Mouse (Mus musculus): ENCODE measurements around the gene Gm45140. TPM values are rescaled to one million over a fixed set of nuclear protein-coding genes. Genes with fewer than 3 reads are reported as not detected.

Gm45140 gene
- polyA plus RNA-seq, 1 experiment from 2014 or later: 3.0 TPM

DNA sequence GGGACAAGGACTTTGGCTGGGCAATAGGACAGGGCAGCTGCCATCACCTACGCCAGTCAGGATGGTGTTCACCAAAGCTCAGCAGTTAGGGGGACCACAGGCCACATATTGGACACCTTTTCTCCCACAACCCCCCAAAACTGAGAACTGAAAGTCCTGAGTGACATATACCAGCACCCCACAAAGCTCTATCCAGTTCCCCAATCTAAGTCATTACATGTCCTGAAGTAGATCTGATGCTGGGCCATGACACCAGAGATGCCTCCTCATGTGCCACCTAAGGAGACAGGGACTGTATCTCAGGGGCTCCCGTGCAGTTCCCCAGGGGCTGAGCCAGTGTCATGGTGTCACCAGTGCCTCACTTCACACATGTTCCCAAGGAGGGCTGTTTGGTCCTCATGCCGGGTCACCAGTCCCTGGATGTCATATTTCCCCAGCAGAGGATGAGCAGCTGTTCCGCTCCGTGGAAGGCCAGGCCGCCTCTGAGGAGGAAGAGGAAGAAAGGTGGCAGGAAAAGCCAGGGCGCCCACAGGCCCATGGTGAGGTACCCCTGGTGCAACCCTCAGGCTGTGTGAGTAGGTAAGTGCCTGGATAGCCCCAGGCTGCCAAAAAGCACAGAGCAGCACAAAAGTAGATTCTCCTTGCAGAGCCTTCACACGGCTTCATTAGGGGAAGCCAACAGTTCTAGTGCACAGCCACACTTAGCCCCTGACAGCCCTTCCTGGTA, 85.2 kb downstream of the Gm45140 start:
- no peaks in the 10 kb centered on the region for H3K4me1 ChIP-seq (replicated peaks; ENCODE audit: insufficient read depth, low read length)
- WGBS: 81% methylated on average over 8 of the region's 8 CpGs
- H3K9ac ChIP-seq (ENCODE audit: low read depth, low read length): no peak overlapping the region
- no peaks in the 10 kb centered on the region for H3K9me3 ChIP-seq (replicated peaks; ENCODE audit: low read length)
- H3K27me3 ChIP-seq (ENCODE audit: insufficient read depth, low read length): no peaks in the 10 kb centered on the region
- H3K4me3 ChIP-seq (replicated peaks; ENCODE audit: low read depth, low read length): no peak overlapping the region
- H3K27ac ChIP-seq: no peak overlapping the region
- 0 out of 2 replicates have a peak, but pooled peaks cover 4% of the 10 kb centered on the region for H3K36me3 ChIP-seq (ENCODE audit: insufficient read depth, low read length)
- no peak for ATAC-seq (replicated peaks; ENCODE audit: low FRiP score, low read depth)
- no peak for DNase-seq (ENCODE audit: low spot score)
- no peak for TF ChIP-seq CTCF (IDR thresholded peaks at IDR 0.05; ENCODE audit: low read depth)
- H3K4me2 ChIP-seq (ENCODE audit: low read length): no peak overlapping the region

DNA sequence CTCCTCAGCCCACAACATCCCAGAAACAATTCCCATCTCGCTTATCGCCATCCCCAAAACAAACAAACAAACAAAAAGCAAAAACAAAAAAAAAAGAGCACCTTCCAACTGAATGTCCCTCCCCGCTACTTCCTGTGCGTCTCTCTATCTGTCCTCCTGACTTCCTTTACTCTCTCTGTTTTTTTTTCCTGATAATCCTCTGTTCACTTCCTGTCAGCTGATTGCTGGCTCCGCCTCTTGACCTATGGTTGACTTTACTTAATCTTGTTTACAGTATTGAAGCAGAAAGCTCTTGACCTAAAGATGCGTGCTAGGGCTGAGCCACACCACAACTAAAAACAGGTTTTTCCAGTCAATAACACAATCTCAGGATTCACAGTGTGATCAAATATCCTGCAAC, 87.1 kb downstream of the Gm45140 start:
- no peak for TF ChIP-seq CTCF (IDR thresholded peaks at IDR 0.05; ENCODE audit: low read depth)
- Histone ChIP-seq H3K27me3 (ENCODE audit: insufficient read depth, low read length) (no peaks in the 10 kb centered on the region), H3K9ac (ENCODE audit: low read depth, low read length) (no peak overlapping the region), H3K4me3 (replicated peaks; ENCODE audit: low read depth, low read length) (no peak overlapping the region), H3K9me3 (replicated peaks; ENCODE audit: low read length) (no peaks in the 10 kb centered on the region), H3K27ac (no peak overlapping the region), H3K4me1 (replicated peaks; ENCODE audit: insufficient read depth, low read length) (no peaks in the 10 kb centered on the region), H3K36me3 (ENCODE audit: insufficient read depth, low read length) (0 out of 2 replicates have a peak, but pooled peaks cover 4% of the 10 kb centered on the region), H3K4me2 (ENCODE audit: low read length) (no peak overlapping the region)
- ATAC-seq (replicated peaks; ENCODE audit: low FRiP score, low read depth) (no peak), DNase-seq (ENCODE audit: low spot score) (peak; percentile 50)
- 82% methylated on average over 6 of the region's 6 CpGs for WGBS

DNA sequence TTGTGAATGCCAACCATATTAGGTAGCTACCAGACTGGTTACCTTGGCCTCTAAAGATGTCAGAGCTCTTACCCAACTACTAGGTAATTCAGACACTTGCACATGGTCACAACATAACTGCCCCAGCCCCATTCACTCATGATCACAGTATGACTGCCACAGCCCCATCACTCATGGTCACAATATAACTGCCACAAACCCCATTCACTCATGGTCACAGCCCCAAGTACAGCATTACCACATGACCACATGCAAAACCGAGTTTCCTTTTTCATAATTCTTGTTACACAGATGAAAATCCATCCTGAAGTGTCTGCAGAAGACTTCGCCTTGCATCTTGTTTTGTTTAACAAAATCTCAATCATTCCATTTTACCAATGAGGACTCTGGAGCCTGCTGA, 87.5 kb downstream of the Gm45140 start:
- Histone ChIP-seq H3K27me3 (ENCODE audit: insufficient read depth, low read length) (no peaks in the 10 kb centered on the region), H3K9me3 (replicated peaks; ENCODE audit: low read length) (no peaks in the 10 kb centered on the region), H3K36me3 (ENCODE audit: insufficient read depth, low read length) (0 out of 2 replicates have a peak, but pooled peaks cover 4% of the 10 kb centered on the region), H3K27ac (no peak overlapping the region), H3K4me2 (ENCODE audit: low read length) (no peak overlapping the region), H3K9ac (ENCODE audit: low read depth, low read length) (no peak overlapping the region), H3K4me3 (replicated peaks; ENCODE audit: low read depth, low read length) (no peak overlapping the region), H3K4me1 (replicated peaks; ENCODE audit: insufficient read depth, low read length) (no peaks in the 10 kb centered on the region)
- TF ChIP-seq CTCF (IDR thresholded peaks at IDR 0.05; ENCODE audit: low read depth): no peak
- 96% methylated on average over 2 of the region's 2 CpGs for WGBS
- DNase-seq (ENCODE audit: low spot score) (no peak), ATAC-seq (replicated peaks; ENCODE audit: low FRiP score, low read depth) (no peak)

DNA sequence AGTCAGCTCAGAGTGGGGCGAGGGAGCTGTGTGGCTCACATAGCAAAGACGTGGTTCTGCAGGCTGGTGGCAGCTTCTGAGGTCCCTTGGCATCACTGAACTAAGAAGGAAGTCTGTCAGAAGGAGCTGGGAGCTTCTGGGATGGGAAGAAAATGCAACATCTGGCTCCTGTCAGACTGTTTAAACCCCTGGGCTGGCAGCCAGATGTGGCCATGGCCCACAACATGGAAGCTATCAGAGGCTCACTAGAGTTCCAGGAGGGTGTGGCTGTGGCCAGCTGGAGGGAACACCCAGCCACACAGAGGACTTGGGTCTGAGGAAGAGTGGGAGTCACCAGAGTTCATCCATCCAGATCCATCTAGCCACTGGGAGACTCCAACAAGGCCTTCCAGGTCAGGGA, 88.7 kb downstream of the Gm45140 start:
- ATAC-seq (replicated peaks; ENCODE audit: low FRiP score, low read depth) (no peak), DNase-seq (ENCODE audit: low spot score) (peak; percentile 69)
- WGBS: 62% methylated on average over 2 of the region's 2 CpGs
- Histone ChIP-seq H3K27ac (no peak overlapping the region), H3K27me3 (ENCODE audit: insufficient read depth, low read length) (no peaks in the 10 kb centered on the region), H3K9ac (ENCODE audit: low read depth, low read length) (no peak overlapping the region), H3K4me3 (replicated peaks; ENCODE audit: low read depth, low read length) (no peak overlapping the region), H3K4me2 (ENCODE audit: low read length) (no peak overlapping the region), H3K4me1 (replicated peaks; ENCODE audit: insufficient read depth, low read length) (no peaks in the 10 kb centered on the region), H3K36me3 (ENCODE audit: insufficient read depth, low read length) (0 out of 2 replicates have a peak, but pooled peaks cover 4% of the 10 kb centered on the region), H3K9me3 (replicated peaks; ENCODE audit: low read length) (no peaks in the 10 kb centered on the region)
- no peak for TF ChIP-seq CTCF (IDR thresholded peaks at IDR 0.05; ENCODE audit: low read depth)

DNA sequence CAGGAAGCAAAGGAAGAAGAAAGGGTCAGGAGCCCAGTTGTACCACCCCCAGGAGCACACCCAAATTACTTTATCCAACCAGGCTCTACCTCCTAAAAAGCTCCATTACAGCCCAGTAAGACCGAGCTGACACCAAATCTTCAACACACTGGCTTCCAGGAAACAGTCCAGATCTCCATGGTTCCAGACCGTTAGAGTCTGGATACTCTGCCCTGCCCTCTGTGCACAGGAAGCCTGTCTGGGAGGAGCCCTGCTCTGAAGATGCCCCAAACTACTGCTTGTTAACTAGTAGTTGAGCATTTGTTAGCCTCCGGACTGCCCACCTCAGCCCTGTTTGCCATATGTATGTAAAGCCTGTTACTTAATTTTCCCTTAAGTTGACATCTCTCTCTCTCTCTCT, 89.5 kb downstream of the Gm45140 start:
- DNase-seq (ENCODE audit: low spot score): peak; percentile 47
- TF ChIP-seq CTCF (IDR thresholded peaks at IDR 0.05; ENCODE audit: low read depth): no peak
- ATAC-seq (replicated peaks; ENCODE audit: low FRiP score, low read depth): no peak
- Histone ChIP-seq H3K9ac (ENCODE audit: low read depth, low read length) (no peak overlapping the region), H3K27ac (0 out of 2 replicates have a peak overlapping the region, but pooled peaks have one; percentile 1), H3K4me3 (replicated peaks; ENCODE audit: low read depth, low read length) (no peak overlapping the region), H3K36me3 (ENCODE audit: insufficient read depth, low read length) (no peaks in the 10 kb centered on the region), H3K4me2 (ENCODE audit: low read length) (no peak overlapping the region), H3K9me3 (replicated peaks; ENCODE audit: low read length) (no peaks in the 10 kb centered on the region), H3K4me1 (replicated peaks; ENCODE audit: insufficient read depth, low read length) (no peaks in the 10 kb centered on the region), H3K27me3 (ENCODE audit: insufficient read depth, low read length) (no peaks in the 10 kb centered on the region)
- 37% methylated on average over 3 of the region's 3 CpGs for WGBS

DNA sequence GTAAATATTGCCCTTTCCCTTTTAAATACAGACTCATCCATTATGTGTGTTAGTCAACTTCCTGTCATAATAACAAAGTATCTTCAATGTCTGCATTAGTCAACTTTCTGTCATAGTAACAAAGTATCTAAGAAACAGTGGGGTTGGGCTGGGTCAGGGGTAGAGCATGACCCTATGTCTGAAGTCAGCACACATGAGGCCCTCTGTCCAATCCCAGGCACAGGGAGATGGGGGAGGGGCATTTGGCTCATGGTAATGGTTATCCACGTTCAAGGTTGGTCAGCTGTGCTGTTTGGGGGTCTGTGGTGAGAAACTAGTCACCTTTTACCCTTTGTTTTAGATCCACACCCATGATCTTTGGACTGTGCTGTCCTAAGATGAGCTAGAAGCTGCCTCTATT, 90.3 kb downstream of the Gm45140 start:
- TF ChIP-seq CTCF (IDR thresholded peaks at IDR 0.05; ENCODE audit: low read depth): no peak
- H3K4me2 ChIP-seq (ENCODE audit: low read length): no peak overlapping the region
- 23% methylated on average over 1 of the region's 1 CpGs for WGBS
- H3K9me3 ChIP-seq (replicated peaks; ENCODE audit: low read length): no peaks in the 10 kb centered on the region
- no peaks in the 10 kb centered on the region for H3K36me3 ChIP-seq (ENCODE audit: insufficient read depth, low read length)
- DNase-seq (ENCODE audit: low spot score): peak; percentile 32
- H3K4me3 ChIP-seq (replicated peaks; ENCODE audit: low read depth, low read length): no peak overlapping the region
- no peaks in the 10 kb centered on the region for H3K4me1 ChIP-seq (replicated peaks; ENCODE audit: insufficient read depth, low read length)
- H3K27ac ChIP-seq: peak overlapping the region; percentile 10; the same call in 1 of the 2 replicates
- no peaks in the 10 kb centered on the region for H3K27me3 ChIP-seq (ENCODE audit: insufficient read depth, low read length)
- ATAC-seq (replicated peaks; ENCODE audit: low FRiP score, low read depth): no peak
- H3K9ac ChIP-seq (ENCODE audit: low read depth, low read length): no peak overlapping the region
